Mouse (Mus musculus) layer of hippocampus, adult 2 months (tissue): ENCODE data around the gene Fam3c. TPM values are rescaled to one million over a fixed set of nuclear protein-coding genes. Genes with fewer than 3 reads are reported as not detected.
"Not testable (repeated sequence)": the region's sequence is repeated elsewhere in the genome, so short reads cannot be mapped to it uniquely, and the experiment has no call there.

Experiments
- DNase-seq, 2 experiments: peaks; one replicate each; pipeline ENCODE4 v3.0.0; 2022; ENCODE audit warnings: low spot score in 2 of 2
- H3K27ac ChIP-seq: fragments of 200-600 bp; 2 replicates; pipeline ENCODE4 v1.8.1; 2022
- H3K4me3 ChIP-seq: fragments of 200-600 bp; 2 replicates; pipeline ENCODE4 v1.8.1; 2022; ENCODE audit warnings: mild to moderate bottlenecking
- CTCF ChIP-seq: fragments of 200-600 bp; conservative IDR thresholded peaks from 2 replicates; pipeline ENCODE4 v1.8.1; 2022; ENCODE audit warnings: antibody characterized with exemption, mild to moderate bottlenecking, moderate library complexity
- total RNA-seq, 2 experiments: library from RNA; stranded (reverse); gene quantifications; 2 replicates each; pipeline ENCODE4 v1.2.3; 2021

Fam3c gene
- total RNA-seq, 2 experiments from 2014 or later, result 61.7 to 63.5 TPM

- Histone ChIP-seq H3K4me3 (no peak overlapping the region), H3K27ac (no peak overlapping the region)
- TF ChIP-seq CTCF, result no peak
- no peak for DNase-seq
Observed at GRCm38 (mm10) chr6:22268677-22269076, 87.4 kb downstream of the Fam3c start.

- no peak overlapping the region for H3K4me3 ChIP-seq
- TF ChIP-seq CTCF, result no peak
- no peak for DNase-seq
- H3K27ac ChIP-seq, result no peak overlapping the region
Observed at GRCm38 (mm10) chr6:22267807-22268667, 88.0 kb downstream of the Fam3c start.

GRCm38 (mm10) chr6:22266018-22266417 is 90.0 kb downstream of the Fam3c start:
- no peak for DNase-seq
- no peak overlapping the region for H3K4me3 ChIP-seq

GRCm38 (mm10) chr6:22264094-22264493 is 91.9 kb downstream of the Fam3c start:
- not testable (repeated sequence) for H3K27ac ChIP-seq, DNase-seq, H3K4me3 ChIP-seq

More at GRCm38 (mm10) chr6:22266018-22266417, 90.0 kb downstream of the Fam3c start:
- TF ChIP-seq CTCF, result no peak
- no peak overlapping the region for H3K27ac ChIP-seq

GRCm38 (mm10) chr6:22262519-22262918 is 93.5 kb downstream of the Fam3c start:
- no peak for TF ChIP-seq CTCF
- no peak overlapping the region for H3K4me3 ChIP-seq
- DNase-seq, result no peak
- H3K27ac ChIP-seq, result no peak overlapping the region

GRCm38 (mm10) chr6:22258784-22259183 is 97.3 kb downstream of the Fam3c start:
- Histone ChIP-seq H3K27ac (no peak overlapping the region), H3K4me3 (no peak overlapping the region)
- DNase-seq, result no peak
- no peak for TF ChIP-seq CTCF

Other genes starting within 250 kb of the Fam3c start
- 1 to 10 TPM; 1.2 to 2.5 TPM for gene Wnt16, start 68.0 kb downstream of the Fam3c start, total RNA-seq